Mouse (Mus musculus) kidney, adult 2 months (tissue): ENCODE results near the gene 9330161L09Rik.

Experiments
- CTCF ChIP-seq: fragments of 200-500 bp; conservative IDR thresholded peaks from 2 replicates; pipeline ENCODE4 v1.5.1; 2011; ENCODE audit warnings: low read depth, mild to moderate bottlenecking, control low read depth, low read length, moderate library complexity, mixed read lengths; ENCODE audit not compliant: insufficient read depth, insufficient read length
- POLR2A ChIP-seq: fragments of 200-500 bp; IDR thresholded peaks from one replicate; pipeline ENCODE4 v1.6.1; 2011; ENCODE audit warnings: low read depth, low read length, control low read depth

- no peak for TF ChIP-seq POLR2A
- TF ChIP-seq CTCF: no peak
Measured at GRCm38 (mm10) chr12:103373530-103374236, 33.9 kb downstream of the 9330161L09Rik start.
